Mouse (Mus musculus) cortical plate, adult 2 months (tissue): ENCODE data around the gene Vps39. TPM values are rescaled to one million over a fixed set of nuclear protein-coding genes. Genes with fewer than 3 reads are reported as not detected.

ENCODE experiments used
- H3K27ac ChIP-seq: fragments of 200-500 bp; 2 replicates; pipeline ENCODE4 v1.5.1; 2012; ENCODE audit warnings: low read length, control low read depth, inconsistent platforms; ENCODE audit not compliant: insufficient read depth
- H3K4me1 ChIP-seq: fragments of 200-500 bp; 2 replicates; pipeline ENCODE4 v1.6.1; 2011; ENCODE audit warnings: low read length; ENCODE audit not compliant: control insufficient read depth, insufficient read depth
- H3K4me3 ChIP-seq: fragments of 200-500 bp; 2 replicates; pipeline ENCODE4 v1.5.1; 2011; ENCODE audit warnings: mild to moderate bottlenecking, low read length, control low read depth; ENCODE audit not compliant: insufficient read depth
- CTCF ChIP-seq: fragments of 200-500 bp; IDR thresholded peaks from 2 replicates; pipeline ENCODE4 v1.5.1; 2011; ENCODE audit warnings: mild to moderate bottlenecking, control low read depth, low read length; ENCODE audit not compliant: insufficient read depth; ENCODE audit errors: extremely low read depth
- POLR2A ChIP-seq: fragments of 200-500 bp; IDR thresholded peaks from 2 replicates; pipeline ENCODE4 v1.6.1; 2011; ENCODE audit warnings: mild to moderate bottlenecking, low read length, control low read depth; ENCODE audit not compliant: insufficient read depth; ENCODE audit errors: extremely low read depth
- polyA plus RNA-seq: library from polyadenylated mRNA; depleted of rRNA; stranded (reverse); fragments of >200 nt; gene quantifications from 2 replicates; pipeline ENCODE4 v1.2.3, GENCODE M21; 2012

The Vps39 gene
- polyA plus RNA-seq, 1 experiment, result 56.5 TPM

GRCm38 (mm10) chr2:120366501-120366900 is 13.6 kb upstream of the Vps39 start:
- H3K4me3 ChIP-seq, result no peak overlapping the region
- H3K4me1 ChIP-seq, result no peaks in the 10 kb centered on the region
- H3K27ac ChIP-seq, result no peak overlapping the region
- no peak for TF ChIP-seq POLR2A
- TF ChIP-seq CTCF, result no peak

GRCm38 (mm10) chr2:120360425-120360824 is 7.5 kb upstream of the Vps39 start:
- TF ChIP-seq POLR2A (no peak), CTCF (no peak)
- H3K4me3 ChIP-seq, result no peak overlapping the region
- H3K27ac ChIP-seq, result no peak overlapping the region
- no peaks in the 10 kb centered on the region for H3K4me1 ChIP-seq

GRCm38 (mm10) chr2:120351321-120351720 is 1.6 kb downstream of the Vps39 start:
- H3K27ac ChIP-seq, result no peak overlapping the region
- peak overlapping the region; percentile 98; the same call in 1 of the 2 replicates for H3K4me3 ChIP-seq
- no peaks in the 10 kb centered on the region; the same call in 1 of the 2 replicates for H3K4me1 ChIP-seq
- TF ChIP-seq CTCF, result no peak

- TF ChIP-seq CTCF (no peak), POLR2A (no peak)
Measured at GRCm38 (mm10) chr2:120348120-120348519, 4.8 kb downstream of the Vps39 start.

GRCm38 (mm10) chr2:120341741-120342140 is 11.2 kb downstream of the Vps39 start:
- no peak overlapping the region for H3K27ac ChIP-seq
- no peak overlapping the region for H3K4me3 ChIP-seq
- TF ChIP-seq POLR2A (no peak), CTCF (no peak)
- no peaks in the 10 kb centered on the region for H3K4me1 ChIP-seq

More at GRCm38 (mm10) chr2:120348120-120348519, 4.8 kb downstream of the Vps39 start:
- H3K4me3 ChIP-seq, result no peak overlapping the region
- H3K27ac ChIP-seq, result no peak overlapping the region
- no peaks in the 10 kb centered on the region; the same call in 1 of the 2 replicates for H3K4me1 ChIP-seq

- no peaks in the 10 kb centered on the region for H3K4me1 ChIP-seq
- 0 out of 2 replicates have a peak, but pooled peaks have one; percentile 7 for TF ChIP-seq CTCF
- no peak for TF ChIP-seq POLR2A
- H3K4me3 ChIP-seq, result no peak overlapping the region
- no peak overlapping the region for H3K27ac ChIP-seq
Measured at GRCm38 (mm10) chr2:120337886-120338285, 15.1 kb downstream of the Vps39 start.

- TF ChIP-seq CTCF (no peak), POLR2A (no peak)
- Histone ChIP-seq H3K4me1 (no peaks in the 10 kb centered on the region), H3K27ac (no peak overlapping the region), H3K4me3 (no peak overlapping the region)
Measured at GRCm38 (mm10) chr2:120331575-120331974, 21.4 kb downstream of the Vps39 start.

GRCm38 (mm10) chr2:120315077-120315476 is 37.9 kb downstream of the Vps39 start:
- no peak overlapping the region for H3K27ac ChIP-seq
- no peaks in the 10 kb centered on the region for H3K4me1 ChIP-seq
- TF ChIP-seq POLR2A, result no peak
- no peak for TF ChIP-seq CTCF
- H3K4me3 ChIP-seq, result no peak overlapping the region

- Histone ChIP-seq H3K27ac (no peak overlapping the region), H3K4me3 (no peak overlapping the region), H3K4me1 (no peaks in the 10 kb centered on the region)
- TF ChIP-seq CTCF, result no peak
- TF ChIP-seq POLR2A, result no peak
Measured at GRCm38 (mm10) chr2:120314487-120314886, 38.5 kb downstream of the Vps39 start.

GRCm38 (mm10) chr2:120313976-120314375 is 39.0 kb downstream of the Vps39 start, which contains the start of gene Pla2g4f:
Gene Pla2g4f (minus strand): TSS chr2:120314165.
- TF ChIP-seq CTCF (no peak), POLR2A (no peak)
- no peaks in the 10 kb centered on the region for H3K4me1 ChIP-seq

GRCm38 (mm10) chr2:120312276-120312825 is 40.6 kb downstream of the Vps39 start:
- no peaks in the 10 kb centered on the region for H3K4me1 ChIP-seq
- no peak overlapping the region for H3K27ac ChIP-seq
- TF ChIP-seq POLR2A (no peak), CTCF (no peak)
- no peak overlapping the region for H3K4me3 ChIP-seq

More at GRCm38 (mm10) chr2:120313976-120314375, 39.0 kb downstream of the Vps39 start, which contains the start of gene Pla2g4f:
- H3K4me3 ChIP-seq, result no peak within 1 kb of the TSS
- H3K27ac ChIP-seq, result no peak within 1 kb of the TSS
